Mouse (Mus musculus): Measurements from ENCODE around the gene Nutf2-ps1. TPM values are rescaled to one million over a fixed set of nuclear protein-coding genes. Genes with fewer than 3 reads are reported as not detected.
"Not testable (repeated sequence)": the region's sequence is repeated elsewhere in the genome, so short reads cannot be mapped to it uniquely, and the experiment has no call there.

The Nutf2-ps1 gene
- 17.0 and 17.3 TPM in 2 replicates for polyA plus RNA-seq (2012; rRNA removed)

GRCm38 (mm10) chr19:53588968-53589367 lies at the start of gene Nutf2-ps1:
Nutf2-ps1 (minus strand) TSS chr19:53589068.
- H3K27ac ChIP-seq (ENCODE audit: insufficient read depth, low read length); H3K4me1 ChIP-seq (ENCODE audit: control insufficient read depth, insufficient read depth, low read length); H3K4me3 ChIP-seq (replicated peaks; ENCODE audit: insufficient read depth, low read depth, low read length); DNase-seq; H3K27me3 ChIP-seq (ENCODE audit: control insufficient read depth, insufficient read depth, low read length): not testable (repeated sequence)
- WGBS, result 94% methylated on average over 7 of the region's 7 CpGs

- Histone ChIP-seq H3K27me3 (ENCODE audit: control insufficient read depth, insufficient read depth, low read length) (no peaks in the 10 kb centered on the region), H3K4me1 (ENCODE audit: control insufficient read depth, insufficient read depth, low read length) (no peaks in the 10 kb centered on the region), H3K27ac (ENCODE audit: insufficient read depth, low read length) (no peak overlapping the region), H3K4me3 (replicated peaks; ENCODE audit: insufficient read depth, low read depth, low read length) (no peak overlapping the region)
- DNase-seq, result no peak
- 83% methylated on average over 2 of the region's 2 CpGs for WGBS
- TF ChIP-seq POLR2A (IDR thresholded peaks at IDR 0.05; ENCODE audit: borderline replicate concordance, insufficient read depth, low read length) (no peak), CTCF (IDR thresholded peaks at IDR 0.05; ENCODE audit: borderline replicate concordance, insufficient read depth, low read depth, low read length) (no peak)
Observed at GRCm38 (mm10) chr19:53638041-53638440, 49.2 kb upstream of the Nutf2-ps1 start.

- Histone ChIP-seq H3K4me3 (replicated peaks; ENCODE audit: insufficient read depth, low read depth, low read length) (no peak overlapping the region), H3K27ac (ENCODE audit: insufficient read depth, low read length) (no peak overlapping the region), H3K27me3 (ENCODE audit: control insufficient read depth, insufficient read depth, low read length) (no peaks in the 10 kb centered on the region), H3K4me1 (ENCODE audit: control insufficient read depth, insufficient read depth, low read length) (no peaks in the 10 kb centered on the region)
- no peak for TF ChIP-seq CTCF (IDR thresholded peaks at IDR 0.05; ENCODE audit: borderline replicate concordance, insufficient read depth, low read depth, low read length)
- no peak for TF ChIP-seq POLR2A (IDR thresholded peaks at IDR 0.05; ENCODE audit: borderline replicate concordance, insufficient read depth, low read length)
- whole genome bisulfite sequencing, result 88% methylated on average over 13 of the region's 13 CpGs
- DNase-seq, result no peak
Observed at GRCm38 (mm10) chr19:53621681-53622080, 32.8 kb upstream of the Nutf2-ps1 start.

- H3K4me3 ChIP-seq (replicated peaks; ENCODE audit: insufficient read depth, low read depth, low read length), result no peak overlapping the region
- peaks cover 14% of the 10 kb centered on the region for H3K4me1 ChIP-seq (ENCODE audit: control insufficient read depth, insufficient read depth, low read length)
- peak; percentile 46 to 58 for DNase-seq
- 15% methylated on average over 6 of the region's 6 CpGs for WGBS
- no peaks in the 10 kb centered on the region for H3K27me3 ChIP-seq (ENCODE audit: control insufficient read depth, insufficient read depth, low read length)
- no peak for TF ChIP-seq CTCF (IDR thresholded peaks at IDR 0.05; ENCODE audit: borderline replicate concordance, insufficient read depth, low read depth, low read length)
- no peak for TF ChIP-seq POLR2A (IDR thresholded peaks at IDR 0.05; ENCODE audit: borderline replicate concordance, insufficient read depth, low read length)
- H3K27ac ChIP-seq (ENCODE audit: insufficient read depth, low read length), result no peak overlapping the region
Observed at GRCm38 (mm10) chr19:53608921-53609320, 20.1 kb upstream of the Nutf2-ps1 start.

GRCm38 (mm10) chr19:53601363-53601655 lies 12.4 kb upstream of the Nutf2-ps1 start:
- H3K27ac ChIP-seq (ENCODE audit: insufficient read depth, low read length), result peak overlapping the region; percentile 95
- peak overlapping the region; percentile 83 for H3K4me3 ChIP-seq (replicated peaks; ENCODE audit: insufficient read depth, low read depth, low read length)
- peaks cover 6% of the 10 kb centered on the region; the same call in 1 of the 2 replicates for H3K4me1 ChIP-seq (ENCODE audit: control insufficient read depth, insufficient read depth, low read length)
- no peak for DNase-seq
- TF ChIP-seq CTCF (IDR thresholded peaks at IDR 0.05; ENCODE audit: borderline replicate concordance, insufficient read depth, low read depth, low read length) (no peak), POLR2A (IDR thresholded peaks at IDR 0.05; ENCODE audit: borderline replicate concordance, insufficient read depth, low read length) (no peak)
- H3K27me3 ChIP-seq (ENCODE audit: control insufficient read depth, insufficient read depth, low read length), result no peaks in the 10 kb centered on the region
- under 1% methylated on average over 11 of the region's 11 CpGs for WGBS

GRCm38 (mm10) chr19:53600549-53601362 lies 11.9 kb upstream of the Nutf2-ps1 start:
- peaks cover 6% of the 10 kb centered on the region; the same call in 1 of the 2 replicates for H3K4me1 ChIP-seq (ENCODE audit: control insufficient read depth, insufficient read depth, low read length)
- under 1% methylated on average over 80 of the region's 82 CpGs for WGBS
- DNase-seq, result peak; percentile 67 to 75
- H3K27me3 ChIP-seq (ENCODE audit: control insufficient read depth, insufficient read depth, low read length), result no peaks in the 10 kb centered on the region
- H3K27ac ChIP-seq (ENCODE audit: insufficient read depth, low read length), result peak overlapping the region; percentile 95
- peak overlapping the region; percentile 83 for H3K4me3 ChIP-seq (replicated peaks; ENCODE audit: insufficient read depth, low read depth, low read length)
- TF ChIP-seq POLR2A (IDR thresholded peaks at IDR 0.05; ENCODE audit: borderline replicate concordance, insufficient read depth, low read length) (no peak), CTCF (IDR thresholded peaks at IDR 0.05; ENCODE audit: borderline replicate concordance, insufficient read depth, low read depth, low read length) (no peak)

- Histone ChIP-seq H3K27me3 (ENCODE audit: control insufficient read depth, insufficient read depth, low read length) (no peaks in the 10 kb centered on the region), H3K27ac (ENCODE audit: insufficient read depth, low read length) (peak within 1 kb of the TSS; percentile 95), H3K4me3 (replicated peaks; ENCODE audit: insufficient read depth, low read depth, low read length) (peak within 1 kb of the TSS; percentile 83), H3K4me1 (ENCODE audit: control insufficient read depth, insufficient read depth, low read length) (peaks cover 6% of the 10 kb centered on the region; the same call in 1 of the 2 replicates)
- under 1% methylated on average over 70 of the region's 70 CpGs for WGBS
- TF ChIP-seq POLR2A (IDR thresholded peaks at IDR 0.05; ENCODE audit: borderline replicate concordance, insufficient read depth, low read length), result peak; percentile 99
- TF ChIP-seq CTCF (IDR thresholded peaks at IDR 0.05; ENCODE audit: borderline replicate concordance, insufficient read depth, low read depth, low read length), result peak; percentile 80
- DNase-seq, result peak; percentile 99 to 100
Observed at GRCm38 (mm10) chr19:53599757-53600539, 11.1 kb upstream of the Nutf2-ps1 start, which contains the start of gene Smc3. Smc3 (plus strand) TSS chr19:53600398.

Measured in cerebellum, adult 2 months (tissue).